Mouse (Mus musculus) ovary, adult 10 weeks (tissue): ENCODE results near the gene Lamp5. TPM values are rescaled to one million over a fixed set of nuclear protein-coding genes. Genes with fewer than 3 reads are reported as not detected.

Source experiments
- polyA plus RNA-seq: library from polyadenylated mRNA; stranded (reverse); fragments of 350-450 nt; fragmentation: Illumina TruSeq; extraction: RNeasy Lipid Tissue Mini Kit (QIAGEN cat#74804); gene quantifications from one replicate; pipeline ENCODE4 v1.2.3, GENCODE M21; 2014

The Lamp5 gene
- not detected for polyA plus RNA-seq

DNA sequence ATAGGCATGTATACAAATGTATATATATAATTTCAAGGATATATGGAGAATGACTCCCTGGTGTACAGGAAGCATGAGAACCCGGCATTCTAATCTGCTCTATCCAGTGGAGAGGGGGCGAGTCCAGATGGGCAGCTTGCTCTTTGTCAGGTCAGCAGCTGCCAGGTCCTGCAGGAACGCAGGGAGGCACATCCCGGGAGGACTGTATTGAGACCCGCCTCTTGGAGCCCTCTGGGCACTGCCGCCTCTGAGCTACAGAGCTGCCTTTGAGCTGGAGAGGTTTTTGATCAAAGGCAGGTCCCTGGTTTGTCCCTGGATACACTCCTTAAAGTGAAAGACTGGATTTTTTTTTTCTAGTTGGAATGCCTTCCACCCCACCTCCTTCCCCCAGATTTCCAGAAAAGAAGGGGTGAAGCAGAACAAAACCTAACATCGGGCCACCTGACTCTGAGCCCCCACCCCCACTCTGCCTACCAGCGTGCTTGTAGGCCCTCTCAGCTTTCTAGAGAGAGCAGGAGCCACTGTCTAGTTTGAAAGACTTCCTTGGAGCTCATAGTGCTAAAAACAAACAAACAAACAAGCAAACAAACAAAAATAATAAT, at the start of gene Lamp5:
Lamp5 (plus strand) TSS at position 552 of the 602 bp plus-strand sequence.

